Mouse (Mus musculus) midbrain, postnatal 0 days (tissue): ENCODE measurements at regions not wholly inside any gene's neighbourhood (a gene's known extent, or its start where the extent isn't known, plus 50 kb on each side); places are given as distances from the start of the nearest gene placed in this dataset.
A peak's percentile ranks its signal among the peaks of the same experiment; 100 is the strongest.
"Not testable (repeated sequence)": the region's sequence is repeated elsewhere in the genome, so short reads cannot be mapped to it uniquely, and the experiment has no call there.

Source experiments
- ATAC-seq: fragments of 200-750 bp; cut with Nextera tagmentation; 2 replicates; pipeline ENCODE4 v1.8.0; 2017; ENCODE audit warnings: moderate number of reproducible peaks, mild to moderate bottlenecking, moderate TSS enrichment, moderate library complexity; ENCODE audit not compliant: low FRiP score
- DNase-seq: peaks from one replicate; pipeline ENCODE4 v3.0.0-alpha.2; 2015; ENCODE audit warnings: low spot score
- H3K27ac ChIP-seq: fragments of 300-500 bp; sonication (generic); 2 replicates; pipeline ENCODE4 v1.5.1; 2014; ENCODE audit warnings: low read depth, mild to moderate bottlenecking, low read length, mixed read lengths
- H3K27me3 ChIP-seq: fragments of 300-500 bp; sonication (generic); 2 replicates; pipeline ENCODE4 v1.6.1; 2014; ENCODE audit warnings: low read length, control low read depth, mixed read lengths; ENCODE audit not compliant: insufficient read depth
- H3K36me3 ChIP-seq: fragments of 300-500 bp; sonication (generic); 2 replicates; pipeline ENCODE4 v1.6.1; 2014; ENCODE audit warnings: low read length, control low read depth, mixed read lengths; ENCODE audit not compliant: insufficient read depth
- H3K4me1 ChIP-seq: fragments of 300-500 bp; sonication (generic); 2 replicates; pipeline ENCODE4 v1.6.1; 2014; ENCODE audit warnings: mild to moderate bottlenecking, control low read depth, antibody characterized with exemption, low read length, mixed read lengths; ENCODE audit not compliant: insufficient read depth
- H3K4me2 ChIP-seq: fragments of 300-500 bp; sonication (generic); 2 replicates; pipeline ENCODE4 v1.6.1; 2014; ENCODE audit warnings: low read depth, mild to moderate bottlenecking, low read length, mixed read lengths; ENCODE audit not compliant: poor library complexity, severe bottlenecking
- H3K4me3 ChIP-seq: fragments of 300-500 bp; sonication (generic); 2 replicates; pipeline ENCODE4 v1.5.1; 2014; ENCODE audit warnings: low read depth, mild to moderate bottlenecking, low read length, moderate library complexity
- H3K9ac ChIP-seq: fragments of 300-500 bp; sonication (generic); replicated peaks from 2 replicates; pipeline ENCODE4 v1.6.1; 2014; ENCODE audit warnings: mild to moderate bottlenecking, low read length, moderate library complexity, mixed read lengths; ENCODE audit not compliant: poor library complexity, severe bottlenecking
- H3K9me3 ChIP-seq: fragments of 300-500 bp; sonication (generic); 2 replicates; pipeline ENCODE4 v1.6.1; 2016; ENCODE audit warnings: low read length, control low read depth
- CTCF ChIP-seq: IDR thresholded peaks from 2 replicates; pipeline ENCODE4 v1.5.1; 2016; ENCODE audit warnings: antibody characterized with exemption, mild to moderate bottlenecking
- WGBS: fragments of 180-500 bp; shearing (Covaris S2); extraction: QIAGEN DNeasy Blood & Tissue Kit; methylation state at CpG from one replicate; pipeline ENCODE4 v1.1.7; 2014; 5-methylcytosine and 5-hydroxymethylcytosine counted together

DNA sequence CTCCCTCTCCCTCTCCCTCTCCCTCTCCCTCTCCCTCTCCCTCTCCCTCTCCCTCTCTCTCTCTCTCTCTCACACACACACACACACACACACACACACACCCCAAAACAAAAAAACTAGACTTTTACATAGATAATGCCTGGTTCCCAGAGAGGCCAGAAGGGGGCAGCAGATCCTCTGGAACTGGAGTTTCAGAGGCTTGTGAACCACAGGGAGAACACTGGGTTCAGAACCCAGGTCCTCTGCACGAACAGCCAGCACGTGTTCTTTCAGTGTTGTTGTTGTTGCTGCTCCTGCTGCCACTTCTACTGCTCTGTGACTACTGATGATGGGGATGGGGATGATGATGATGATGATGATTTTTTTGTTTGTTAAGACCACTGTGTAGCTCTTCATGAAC lies 68.4 kb upstream of the Smarcad1 start:
- peak; percentile 43 for TF ChIP-seq CTCF
- no peak for DNase-seq
- WGBS = 27% methylated on average over 2 of the region's 2 CpGs

DNA sequence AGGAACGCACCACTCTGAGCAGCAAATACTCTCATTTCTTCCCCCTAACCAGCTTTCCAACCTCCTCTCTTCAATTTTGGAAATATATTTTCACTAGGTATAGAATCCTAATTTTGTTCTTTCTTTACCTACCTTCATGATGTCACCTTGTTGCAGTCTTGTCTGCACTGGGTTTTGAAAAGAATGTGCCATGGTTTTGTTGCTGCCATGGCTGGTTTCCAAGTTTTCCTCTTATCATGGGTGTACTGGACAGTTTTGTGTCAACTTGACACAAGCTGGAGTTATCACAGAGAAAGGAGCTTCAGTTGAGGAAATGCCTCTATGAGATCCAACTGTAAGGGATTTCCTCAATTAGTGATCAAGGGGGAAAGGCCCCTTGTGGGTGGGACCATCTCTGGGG lies 67.9 kb upstream of the Smarcad1 start:
- not testable (repeated sequence) for H3K4me2 ChIP-seq, DNase-seq, H3K9me3 ChIP-seq, H3K4me1 ChIP-seq, H3K4me3 ChIP-seq, H3K27ac ChIP-seq, H3K27me3 ChIP-seq, H3K9ac ChIP-seq, ATAC-seq, H3K36me3 ChIP-seq
- WGBS = 93% methylated on average over 1 of the region's 1 CpGs

More for the DNA sequence above, 68.4 kb upstream of the Smarcad1 start:
- Histone ChIP-seq H3K4me3 (no peak overlapping the region), H3K4me1 (no peaks in the 10 kb centered on the region), H3K27ac (no peak overlapping the region), H3K9ac (no peak overlapping the region), H3K4me2 (no peak overlapping the region), H3K36me3 (no peaks in the 10 kb centered on the region), H3K9me3 (no peaks in the 10 kb centered on the region), H3K27me3 (0 out of 2 replicates have a peak, but pooled peaks cover 3% of the 10 kb centered on the region)
- no peak for ATAC-seq

DNA sequence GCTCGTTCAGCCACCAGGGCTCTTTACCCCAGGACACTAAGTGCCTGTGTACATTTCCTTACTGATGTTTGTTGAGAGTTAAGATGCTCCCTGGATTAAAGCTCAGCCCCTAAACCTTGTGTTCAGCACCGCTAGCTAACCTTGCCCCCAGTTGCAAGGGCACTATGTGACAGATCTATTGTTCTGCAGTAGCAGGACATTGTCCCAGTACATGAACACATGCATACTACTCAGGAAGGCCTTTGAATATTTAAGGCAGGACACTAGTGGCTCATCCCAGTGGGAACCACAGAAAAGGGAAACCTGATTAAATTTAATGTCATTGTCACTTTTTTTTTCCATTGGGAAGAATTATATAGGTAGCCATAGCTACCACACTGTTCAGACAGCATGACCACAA lies 60.3 kb upstream of the Smarcad1 start:
- Histone ChIP-seq H3K9ac (no peak overlapping the region), H3K4me3 (no peak overlapping the region), H3K36me3 (no peaks in the 10 kb centered on the region), H3K27me3 (no peaks in the 10 kb centered on the region), H3K27ac (no peak overlapping the region), H3K9me3 (no peaks in the 10 kb centered on the region), H3K4me2 (no peak overlapping the region), H3K4me1 (no peaks in the 10 kb centered on the region)
- ATAC-seq (no peak), DNase-seq (no peak)
- WGBS = 17% methylated on average over 2 of the region's 2 CpGs
- no peak for TF ChIP-seq CTCF
